14 mouse cellular contexts compared by ENCODE assay signal in genomic region chr2:117455021-117455739, GRCm38 (mm10).
DNase-seq lines count a peak whose midpoint lies in the region; ATAC-seq and TF ChIP-seq lines count a peak whose summit lies in the region.
"Had no signal": no experiment of that assay in that cellular context is flagged by ENCODE, and none has a peak within 500 bp of the region (broad histone marks: within the 10 kb centered on the region; RNA-seq: fewer than 3 reads in every experiment).

No protein-coding gene starts in this region.

- no peak overlapping the region for H3K27ac ChIP-seq in forebrain, embryonic 13.5 days
- H3K27ac ChIP-seq in forebrain, embryonic 16.5 days (ENCODE audit: low read length), result no peak overlapping the region
- H3K27ac ChIP-seq in layer of hippocampus, adult 2 months, result no peak overlapping the region
- H3K27ac ChIP-seq in midbrain, embryonic 15.5 days, result no peak overlapping the region
- H3K27ac ChIP-seq: heart, embryonic 10.5 days; liver, embryonic 15.5 days had no signal

- no peak overlapping the region for H3K4me3 ChIP-seq in forebrain, embryonic 13.5 days
- no peak overlapping the region for H3K4me3 ChIP-seq in forebrain, embryonic 16.5 days (replicated peaks; ENCODE audit: low read length)
- no peak overlapping the region for H3K4me3 ChIP-seq in layer of hippocampus, adult 2 months
- H3K4me3 ChIP-seq in midbrain, embryonic 15.5 days, result no peak overlapping the region
- H3K4me3 ChIP-seq: erythroblast, embryonic 14.5 days; heart, embryonic 10.5 days; liver, embryonic 15.5 days; myocyte had no signal

- WGBS in forebrain, embryonic 13.5 days, result 76% methylated on average over 4 of the region's 4 CpGs
- WGBS in forebrain, embryonic 16.5 days, result 67% methylated on average over 4 of the region's 4 CpGs
- WGBS in midbrain, embryonic 15.5 days, result 60% methylated on average over 4 of the region's 4 CpGs

- no peaks in the 10 kb centered on the region for H3K36me3 ChIP-seq in forebrain, embryonic 13.5 days (ENCODE audit: poor library complexity, severe bottlenecking)
- H3K36me3 ChIP-seq in forebrain, embryonic 16.5 days (ENCODE audit: control insufficient read depth, insufficient read depth), result no peaks in the 10 kb centered on the region
- H3K36me3 ChIP-seq in midbrain, embryonic 15.5 days (replicated peaks), result no peaks in the 10 kb centered on the region
- H3K36me3 ChIP-seq: heart, embryonic 10.5 days; liver, embryonic 15.5 days had no signal

- no peaks in the 10 kb centered on the region for H3K27me3 ChIP-seq in forebrain, embryonic 13.5 days
- no peaks in the 10 kb centered on the region for H3K27me3 ChIP-seq in forebrain, embryonic 16.5 days (replicated peaks; ENCODE audit: control insufficient read depth, insufficient read depth, low read length)
- H3K27me3 ChIP-seq in midbrain, embryonic 15.5 days (replicated peaks), result no peaks in the 10 kb centered on the region
- H3K27me3 ChIP-seq: liver, embryonic 15.5 days had no signal

- no peak overlapping the region for H3K4me2 ChIP-seq in forebrain, embryonic 13.5 days
- no peak overlapping the region for H3K4me2 ChIP-seq in forebrain, embryonic 16.5 days (ENCODE audit: low read length)
- no peak overlapping the region for H3K4me2 ChIP-seq in midbrain, embryonic 15.5 days
- H3K4me2 ChIP-seq: liver, embryonic 15.5 days had no signal

- DNase-seq in layer of hippocampus, adult 2 months (ENCODE audit: low spot score in 2 of 2), result no peak
- DNase-seq in layer of hippocampus, adult 9-10 months (ENCODE audit: low spot score), result no peak
- peak; percentile 47 for DNase-seq in brain, adult 2 months (ENCODE audit: low read depth, low spot score)
- no peak for DNase-seq in thymus, postnatal 0 days (ENCODE audit: low spot score)
- DNase-seq in c-Kit-positive CD71-positive TER-119-positive erythroid progenitor cells, embryonic 14.5 days (ENCODE audit: low spot score), result no peak
- DNase-seq: kidney, adult 18-20 months had no signal

- H3K4me1 ChIP-seq in forebrain, embryonic 13.5 days, result peaks cover 8% of the 10 kb centered on the region
- peaks cover 8% of the 10 kb centered on the region; the same call in 1 of the 2 replicates for H3K4me1 ChIP-seq in forebrain, embryonic 16.5 days (replicated peaks; ENCODE audit: control insufficient read depth, insufficient read depth, low read length)
- peaks cover 10% of the 10 kb centered on the region for H3K4me1 ChIP-seq in midbrain, embryonic 15.5 days
- H3K4me1 ChIP-seq: liver, embryonic 15.5 days had no signal

- peak; percentile 37; the same call in 1 of the 2 replicates for ATAC-seq in forebrain, embryonic 13.5 days
- no peak for ATAC-seq in forebrain, embryonic 16.5 days
- ATAC-seq in midbrain, embryonic 15.5 days (replicated peaks), result peak; percentile 82
- ATAC-seq: CD4-positive, CD25-positive, alpha-beta regulatory T cell, adult 4 months had no signal

- H3K9ac ChIP-seq in forebrain, embryonic 13.5 days, result no peak overlapping the region
- H3K9ac ChIP-seq in forebrain, embryonic 16.5 days (replicated peaks; ENCODE audit: low read depth, low read length), result no peak overlapping the region
- no peak overlapping the region for H3K9ac ChIP-seq in midbrain, embryonic 15.5 days
- H3K9ac ChIP-seq: liver, embryonic 15.5 days had no signal

- peak; percentile 72 for TF ChIP-seq CTCF in layer of hippocampus, adult 2 months (conservative IDR thresholded peaks at IDR 0.05)

- no peaks in the 10 kb centered on the region for H3K9me3 ChIP-seq in forebrain, embryonic 13.5 days (replicated peaks)
- H3K9me3 ChIP-seq in forebrain, embryonic 16.5 days (ENCODE audit: control insufficient read depth, low read length), result no peaks in the 10 kb centered on the region
- no peaks in the 10 kb centered on the region for H3K9me3 ChIP-seq in midbrain, embryonic 15.5 days
- H3K9me3 ChIP-seq: heart, embryonic 10.5 days; liver, embryonic 15.5 days had no signal
